In the genomic region with DNA sequence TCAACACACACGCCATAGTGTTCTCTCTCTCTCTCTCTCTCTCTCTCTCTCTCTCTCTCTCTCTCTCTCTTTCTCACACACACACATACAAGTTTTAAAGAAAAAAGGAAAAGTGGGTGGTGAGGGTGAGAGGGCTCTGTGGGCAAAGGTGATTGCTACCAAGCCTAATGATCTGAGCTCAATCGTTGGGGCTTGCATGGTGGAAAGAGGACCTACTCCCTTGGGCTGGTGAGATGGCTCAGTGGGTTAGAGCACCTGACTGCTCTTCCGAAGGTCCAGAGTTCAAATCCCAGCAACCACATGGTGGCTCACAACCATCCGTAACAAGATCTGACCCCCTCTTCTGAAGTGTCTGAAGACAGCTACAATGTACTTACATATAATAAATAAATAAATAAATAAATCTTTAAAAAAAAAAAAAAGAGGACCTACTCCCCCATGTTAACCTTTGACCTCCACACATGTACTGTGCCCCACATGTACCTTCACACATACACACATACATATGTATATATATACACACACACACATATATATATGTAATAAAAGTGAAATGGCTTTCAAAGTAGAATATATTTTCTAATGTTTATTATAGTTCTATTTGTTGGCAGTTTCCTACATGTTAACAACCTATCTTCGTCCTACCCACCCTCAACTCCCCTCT, we compare ENCODE assay signal across 1 mouse cellular context.
TF ChIP-seq lines count a peak whose summit lies in the region.

No protein-coding gene starts in this region.

TF ChIP-seq in CH12.LX, 34 proteins besides CTCF, POLR2A, EP300 and RAD21:
- TF ChIP-seq ELF1 (IDR thresholded peaks at IDR 0.05; ENCODE audit: low read depth, low read length) (peak; percentile 60; the same call in 1 of the 2 replicates), TBP (conservative IDR thresholded peaks at IDR 0.05; ENCODE audit: low read depth, low read length) (peak; percentile 97), ZNF384 (IDR thresholded peaks at IDR 0.05; ENCODE audit: low read depth, low read length) (peak; percentile 48)
